Mouse (Mus musculus) neutrophil, adult 65 days (primary cell): Measurements from ENCODE around the gene Cyp2j8. TPM values are rescaled to one million over a fixed set of nuclear protein-coding genes. Genes with fewer than 3 reads are reported as not detected.

Experiments
- total RNA-seq: library from RNA; stranded (reverse); gene quantifications from 2 replicates; pipeline ENCODE4 v1.2.4, GENCODE M21; 2023

The Cyp2j8 gene
- total RNA-seq, result not detected in 2 replicates

DNA sequence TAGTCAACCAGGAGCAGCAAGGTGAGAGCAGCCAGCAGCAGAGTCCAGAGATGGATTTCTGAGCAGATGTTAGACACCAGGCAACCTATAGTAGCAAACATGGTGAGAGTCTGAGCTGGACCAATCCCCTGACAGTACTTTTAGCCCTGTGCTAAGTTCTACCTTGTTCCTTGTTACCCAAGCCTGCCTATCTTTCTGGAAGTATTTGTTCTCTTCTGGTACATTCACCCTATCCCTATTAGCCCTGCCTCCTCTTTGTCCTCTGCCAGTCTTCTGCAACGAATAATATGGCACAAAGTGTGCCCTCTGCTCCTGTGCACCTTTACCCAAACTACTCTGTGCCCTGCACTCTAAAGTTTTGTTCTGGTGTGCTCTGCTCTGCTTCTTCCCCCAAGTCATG, at the start of gene Cyp2j8:
Cyp2j8 (minus strand) TSS at position 101 of the 400 bp plus-strand sequence.

GRCm38 (mm10) chr4:96553133-96553819, 46.1 kb upstream of the Cyp2j8 start, which contains the start of gene Cyp2j6:
Gene Cyp2j6, minus strand, starts transcription at chr4:96553661.

Other genes with a start within 250 kb of the Cyp2j8 start
- not detected in 2 replicates for gene Cyp2j11, start 158.7 kb downstream of the Cyp2j8 start, total RNA-seq
- 0.18 TPM in 1 of 2 replicates, not detected in the other for gene Cyp2j6, start 46.3 kb upstream of the Cyp2j8 start, total RNA-seq
- not detected in 2 replicates for gene Cyp2j9, start 84.2 kb upstream of the Cyp2j8 start, total RNA-seq
- gene Cyp2j5, start 156.8 kb upstream of the Cyp2j8 start, total RNA-seq, result not detected in 2 replicates